Mouse (Mus musculus): ENCODE measurements around the gene Ppp6r1. TPM values are rescaled to one million over a fixed set of nuclear protein-coding genes. Genes with fewer than 3 reads are reported as not detected.

Ppp6r1 gene
- total RNA-seq, 2 experiments from 2014 or later, result 53.0 to 58.1 TPM

DNA sequence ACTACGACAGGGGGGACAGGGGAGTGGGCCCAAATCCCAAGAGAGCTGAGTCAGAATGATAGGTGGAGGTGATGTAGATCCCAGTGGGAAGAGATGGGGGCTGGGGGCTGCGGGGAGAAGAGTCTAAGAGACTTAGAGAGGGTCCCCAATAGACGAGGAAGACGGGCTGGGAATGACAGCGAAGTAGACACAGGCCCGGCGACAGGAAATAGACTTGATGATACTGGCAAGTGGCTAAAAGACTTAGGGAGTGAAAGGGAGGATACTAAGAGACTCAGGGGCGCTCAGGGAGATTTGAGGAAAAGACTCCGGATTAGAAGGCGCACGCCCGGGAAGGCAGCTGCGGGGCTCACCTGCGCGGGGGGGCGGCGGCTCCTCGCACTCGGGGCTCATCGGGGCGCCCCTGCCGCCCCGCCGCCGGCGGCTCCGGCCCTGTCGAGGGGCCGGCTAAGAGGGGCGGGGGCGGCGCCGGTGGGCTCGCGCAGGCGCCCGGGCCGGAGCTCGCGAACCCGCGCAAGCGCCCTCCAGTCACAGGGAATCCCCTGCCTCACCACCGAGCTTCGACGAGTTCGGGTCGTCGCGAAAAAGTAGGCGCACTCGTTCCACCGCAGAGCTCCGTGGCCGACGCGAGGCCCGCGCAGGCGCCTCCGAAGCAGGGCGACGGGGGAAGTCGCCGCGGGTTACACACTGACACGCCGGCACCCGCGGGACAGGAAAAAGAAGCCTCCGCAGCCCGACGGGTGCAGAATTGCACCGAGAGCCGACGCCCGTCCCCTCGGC, 501 bp downstream of the Ppp6r1 start:
- DNase-seq, result no peak

DNA sequence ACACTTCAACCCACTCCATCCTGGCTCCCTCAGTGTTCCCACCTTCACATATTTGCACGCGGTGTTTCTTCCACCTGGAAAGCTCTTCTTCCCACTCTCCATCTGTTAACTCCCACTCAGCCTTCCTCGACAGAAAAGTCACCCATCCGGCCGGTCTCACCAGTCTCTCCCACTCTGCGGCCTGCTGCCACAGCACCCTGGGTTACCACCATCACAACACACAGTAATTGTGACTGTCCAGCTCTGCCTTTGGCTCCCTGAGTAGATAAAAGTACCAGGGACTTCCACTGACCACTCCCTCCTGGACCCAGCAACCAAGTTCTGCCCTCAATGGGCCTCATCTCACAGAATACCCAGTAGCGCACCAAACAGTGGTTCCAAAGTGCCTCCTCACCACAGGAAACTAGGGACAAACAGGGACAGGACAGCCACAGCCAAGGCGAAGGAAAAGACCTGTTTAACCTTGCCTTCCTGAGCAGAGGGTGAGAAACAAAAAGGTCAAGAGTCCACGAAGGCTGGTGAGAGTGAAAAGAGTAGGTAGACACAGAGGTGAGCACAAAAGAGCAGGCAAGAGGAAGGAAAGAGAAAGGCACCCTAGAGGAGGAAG, 1.2 kb downstream of the Ppp6r1 start:
- no peak for DNase-seq

DNA sequence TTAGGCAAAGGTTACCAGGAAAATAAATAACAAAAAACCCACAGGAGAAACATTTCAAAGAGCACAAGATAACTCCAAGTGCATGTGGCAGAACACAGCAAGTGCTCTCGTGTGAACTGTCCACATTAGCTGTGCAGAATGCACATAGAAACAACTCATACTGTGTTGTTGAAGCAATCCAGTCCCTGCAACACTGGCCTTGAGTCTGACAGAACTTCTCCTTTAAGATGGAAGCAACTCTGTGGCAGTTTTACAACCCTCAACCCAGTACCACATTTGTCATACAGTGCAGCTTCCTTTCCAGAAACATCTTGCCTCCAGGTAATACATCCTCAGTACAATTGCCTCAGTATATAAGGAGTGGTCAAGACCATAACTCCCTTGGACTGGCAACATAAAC, 2.0 kb downstream of the Ppp6r1 start:
- DNase-seq, result no peak

DNA sequence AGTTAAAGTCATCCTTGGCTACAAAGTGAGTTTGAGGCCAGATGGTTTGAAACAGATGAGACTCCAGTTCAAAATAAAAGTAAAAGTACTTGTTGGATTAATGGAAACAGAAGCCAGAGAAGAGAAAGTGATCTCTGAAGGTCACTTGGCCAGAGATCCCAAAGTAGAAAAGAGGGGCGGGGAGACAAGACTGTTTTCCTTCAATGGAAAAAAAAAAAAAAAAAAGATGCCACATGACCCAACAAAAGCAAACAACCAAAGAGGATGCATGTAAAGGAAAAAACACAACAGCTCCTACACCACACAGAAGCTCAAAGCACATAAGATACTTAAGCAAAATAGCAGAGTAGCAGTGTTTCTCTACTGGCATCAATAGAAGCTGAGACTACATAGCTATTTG, 2.9 kb downstream of the Ppp6r1 start:
- no peak for DNase-seq

DNA sequence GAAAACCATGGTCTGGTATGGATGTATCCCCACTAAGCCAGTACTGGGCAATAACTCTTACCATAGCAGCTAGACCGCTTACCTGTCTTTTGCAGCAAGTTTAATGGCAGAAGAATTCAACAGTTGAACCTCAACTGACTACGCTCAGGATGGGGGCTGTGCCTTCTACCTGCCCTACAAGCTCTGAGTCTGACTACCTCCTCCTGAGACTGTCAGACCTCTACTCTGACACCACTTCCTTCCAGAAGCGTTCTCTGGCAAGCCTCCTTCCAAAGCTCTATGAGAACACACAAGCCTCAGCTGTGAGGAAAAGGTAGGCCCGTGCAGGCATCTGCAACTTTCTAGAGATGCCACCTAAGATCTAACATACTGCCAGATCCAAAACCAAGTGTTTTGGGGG, 3.4 kb downstream of the Ppp6r1 start:
- no peak for DNase-seq

DNA sequence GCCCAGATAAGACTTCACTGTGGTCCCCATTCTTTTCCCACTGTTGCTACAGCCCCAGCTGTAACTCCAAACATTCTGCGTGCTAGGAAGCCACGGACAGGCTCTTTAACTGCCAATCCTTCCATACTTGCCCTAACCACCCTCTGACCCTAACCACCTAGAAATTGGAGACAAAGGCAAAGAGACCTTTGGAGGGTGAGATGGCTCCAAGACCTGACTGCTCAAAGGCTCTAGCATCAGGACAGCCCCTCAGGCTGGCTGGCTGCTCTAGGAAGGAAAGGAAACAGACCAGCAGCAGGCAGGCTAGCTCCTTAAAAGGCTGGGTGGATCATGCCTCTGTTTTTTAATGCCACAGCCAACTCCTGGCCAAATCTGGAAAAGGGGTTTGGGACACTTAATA, 4.6 kb downstream of the Ppp6r1 start:
- DNase-seq, result no peak

DNA sequence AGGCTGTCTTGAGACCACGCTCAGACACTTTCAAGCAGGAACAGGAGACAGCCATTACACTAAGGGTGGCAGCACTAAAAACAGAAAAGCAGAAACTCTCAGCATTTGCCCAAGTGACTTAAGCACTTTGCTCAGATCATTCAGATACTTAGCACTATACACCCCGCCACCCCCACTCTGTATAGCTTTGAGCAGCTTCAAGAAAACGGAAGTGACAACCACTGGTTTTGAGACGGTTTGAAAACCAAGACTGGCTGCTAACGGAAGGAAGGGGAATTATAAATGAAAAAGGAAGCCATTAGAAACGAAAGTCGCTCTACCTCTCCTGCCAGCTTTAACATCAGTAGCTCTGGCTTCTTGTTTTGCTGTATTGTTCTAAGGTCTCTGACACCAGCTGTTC, 5.0 kb downstream of the Ppp6r1 start:
- no peak for DNase-seq

DNA sequence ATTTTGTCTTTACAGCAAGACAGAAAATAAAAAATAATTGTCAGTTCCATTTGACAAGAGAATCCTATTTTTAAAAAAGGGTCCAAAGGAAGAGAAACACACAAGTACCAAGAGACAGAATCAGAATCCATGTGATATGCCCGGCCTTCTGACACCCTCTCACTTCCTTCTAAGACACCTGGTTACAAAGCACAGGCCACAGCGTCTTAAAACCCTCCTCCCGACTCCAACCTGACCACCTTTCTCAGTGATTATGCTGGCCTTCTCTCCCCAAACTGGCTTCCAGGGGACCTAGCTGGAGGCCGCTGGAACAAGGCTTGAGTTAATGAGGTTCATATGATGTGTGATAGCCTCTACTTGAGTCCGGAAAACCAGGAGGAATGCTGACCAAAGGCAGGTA, 5.5 kb downstream of the Ppp6r1 start:
- no peak for DNase-seq

DNA sequence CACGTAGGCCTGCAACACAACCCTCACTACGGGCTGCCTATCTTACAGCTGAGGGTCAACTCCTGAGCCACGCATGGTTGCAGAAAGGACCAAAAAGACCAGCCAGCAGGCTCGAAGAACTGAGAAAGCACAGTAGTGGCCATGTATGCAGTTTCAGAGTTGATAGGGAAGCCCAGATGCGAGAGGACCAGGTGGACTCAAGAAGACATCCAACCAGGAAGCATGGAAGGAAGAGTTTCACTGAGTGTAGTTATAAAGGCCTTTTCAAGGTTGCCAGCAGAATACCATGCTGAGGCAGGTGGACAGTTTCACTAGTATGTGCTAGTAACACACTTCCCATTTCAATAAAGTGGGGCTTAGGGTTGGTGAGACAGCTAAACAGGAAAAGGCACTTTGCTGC, 6.1 kb downstream of the Ppp6r1 start:
- no peak for DNase-seq

DNA sequence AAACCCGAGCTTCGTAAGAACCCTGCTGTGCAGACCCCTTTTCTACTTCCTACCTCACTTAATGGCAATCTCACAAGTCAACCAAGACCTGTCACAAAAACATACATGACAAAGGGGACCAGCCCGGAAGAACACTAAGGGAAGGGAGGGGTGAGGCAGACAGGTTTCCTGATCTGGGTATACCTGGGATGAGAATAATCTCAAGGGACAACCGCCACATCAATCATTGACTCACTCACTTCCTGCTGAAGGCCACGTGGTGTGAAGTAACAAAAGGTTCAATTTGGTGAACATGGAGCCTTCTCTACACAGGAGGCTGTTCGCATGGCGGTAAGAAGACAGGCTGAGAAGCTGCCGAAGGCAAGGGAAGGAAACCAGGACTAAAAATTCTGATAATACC, 7.2 kb downstream of the Ppp6r1 start:
- DNase-seq, result no peak

DNA sequence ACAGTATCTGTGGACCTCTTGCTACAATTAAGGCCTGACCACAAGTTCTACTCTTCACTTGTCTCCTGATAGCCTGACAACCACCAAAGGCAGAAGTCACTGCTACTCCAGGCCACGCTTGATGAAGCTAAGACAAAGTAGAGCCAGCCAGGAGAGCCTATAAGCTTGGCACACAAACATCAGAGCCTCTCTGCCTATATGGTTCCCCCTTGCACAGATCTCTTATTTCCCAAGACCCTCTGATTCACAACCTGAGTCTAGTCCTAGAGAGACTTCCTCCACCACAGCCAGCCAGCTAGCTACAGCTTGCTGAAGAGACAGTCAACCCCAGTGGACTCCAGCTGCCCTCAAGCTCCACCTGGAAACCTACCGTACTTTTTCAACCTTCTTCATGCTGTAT, 10.8 kb downstream of the Ppp6r1 start:
- DNase-seq, result no peak

DNA sequence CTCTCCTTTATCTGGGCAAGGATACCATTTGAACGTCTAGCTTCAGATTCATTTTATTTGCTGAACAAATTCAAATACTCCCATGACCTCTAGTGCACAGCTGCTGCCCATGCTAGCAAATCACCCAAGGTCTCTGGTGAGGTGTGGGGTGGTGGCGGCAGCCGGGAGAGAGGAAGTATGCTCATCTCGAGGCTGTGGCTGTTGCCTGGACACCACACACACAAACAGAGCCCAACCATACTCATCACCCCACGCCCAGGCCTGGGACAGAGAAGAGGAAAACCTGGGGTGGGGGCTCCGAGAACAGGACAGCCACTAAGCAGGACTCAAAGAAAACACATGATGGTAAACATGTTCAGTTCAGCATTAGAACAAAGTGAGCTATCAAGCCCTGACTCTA, 11.5 kb downstream of the Ppp6r1 start:
- DNase-seq, result no peak

DNA sequence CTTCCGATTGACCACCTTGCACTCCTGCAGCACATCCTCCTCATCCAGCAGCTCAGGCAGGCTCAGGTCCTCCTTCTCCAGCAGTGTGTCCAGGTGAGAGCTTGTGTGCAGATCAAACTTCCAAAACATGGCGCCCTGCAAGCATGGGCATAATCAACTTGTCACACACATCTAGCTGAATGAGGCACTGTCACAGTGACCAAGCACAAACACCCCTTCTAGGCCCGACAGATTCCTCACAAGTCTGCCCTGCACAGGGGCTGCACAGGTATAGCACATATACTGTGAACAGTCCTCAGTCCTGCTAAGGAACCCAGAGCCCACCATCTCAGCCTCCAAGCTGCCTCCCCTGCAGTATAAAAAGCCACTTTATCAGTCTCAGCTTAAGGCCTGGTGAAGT, 12.0 kb downstream of the Ppp6r1 start:
- no peak for DNase-seq

DNA sequence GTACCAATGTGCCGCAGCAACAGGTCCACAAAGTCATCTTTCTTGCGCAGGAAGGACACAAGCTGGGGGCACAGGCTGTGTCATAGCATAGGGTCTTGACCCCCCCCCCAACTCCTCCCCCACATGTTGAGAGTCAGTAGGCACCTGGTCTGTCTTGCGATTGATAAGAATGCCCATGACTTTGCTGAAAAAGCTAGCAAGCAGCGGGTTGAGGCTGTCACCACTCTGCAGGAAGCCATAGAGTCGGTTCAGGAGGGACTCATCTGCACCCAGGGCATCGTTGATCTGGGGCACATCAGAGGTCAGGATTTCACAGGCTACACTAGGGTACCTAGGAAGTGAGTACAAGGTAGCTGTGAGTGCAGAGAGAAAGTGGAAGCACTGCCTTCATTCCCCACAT, 15.6 kb downstream of the Ppp6r1 start:
- DNase-seq, result no peak

DNA sequence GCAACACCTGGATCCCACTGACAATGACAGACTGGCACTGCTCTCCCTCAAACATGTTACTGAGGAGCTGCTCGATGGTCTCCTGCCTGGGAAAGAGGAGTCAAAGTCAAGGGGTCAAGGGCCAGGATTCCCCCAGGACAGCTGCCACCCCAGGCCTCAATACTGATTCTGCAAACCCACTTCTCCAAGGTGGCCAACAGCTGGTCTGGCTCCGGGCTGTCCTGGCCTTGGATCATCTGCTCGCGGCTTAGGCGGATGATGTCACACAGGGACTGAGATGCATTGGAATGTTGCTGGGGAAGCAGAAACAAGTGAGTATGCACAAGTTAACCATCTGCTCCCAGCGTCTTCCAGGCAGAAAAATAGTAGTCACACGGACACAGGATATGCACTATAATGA, 16.9 kb downstream of the Ppp6r1 start:
- no peak for DNase-seq

DNA sequence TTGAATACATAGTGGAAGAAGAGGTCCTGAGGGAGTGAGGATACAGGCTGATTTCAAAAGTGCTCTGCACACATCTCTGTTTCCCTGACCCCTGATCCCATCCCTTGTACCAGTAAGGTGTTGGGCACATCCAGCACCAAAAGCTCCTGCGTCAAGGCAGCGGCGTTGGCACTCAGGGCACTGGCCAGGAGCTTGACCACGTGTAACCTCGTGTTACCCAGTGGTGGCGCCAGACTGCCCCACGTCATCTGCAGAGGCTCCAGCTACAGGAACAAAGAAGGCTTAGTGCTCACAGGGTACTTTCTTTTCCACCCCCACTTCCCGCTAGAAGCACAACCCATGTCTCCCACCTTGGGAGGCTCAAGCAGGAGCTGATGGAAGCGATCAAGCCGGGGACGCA, 17.7 kb downstream of the Ppp6r1 start:
- no peak for DNase-seq

DNA sequence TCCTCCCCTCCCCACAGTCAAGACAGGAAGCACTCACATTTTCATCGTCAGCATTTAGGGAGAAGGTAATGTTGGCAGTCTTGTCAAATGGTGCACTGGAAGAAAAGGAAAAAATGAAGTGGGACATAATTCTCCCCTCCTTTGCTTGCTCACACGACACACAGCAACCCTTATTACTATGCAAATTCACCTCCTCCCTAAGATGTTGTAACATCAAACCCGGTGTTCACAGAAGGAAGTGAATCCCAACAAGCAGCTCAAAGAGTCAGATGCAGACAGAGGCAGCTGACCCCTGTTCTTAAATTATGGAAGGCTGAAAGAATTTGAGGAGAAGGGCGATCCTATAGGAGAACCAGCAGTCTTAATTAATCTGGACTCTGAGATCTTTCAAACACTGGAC, 22.6 kb downstream of the Ppp6r1 start:
- no peak for DNase-seq

DNA sequence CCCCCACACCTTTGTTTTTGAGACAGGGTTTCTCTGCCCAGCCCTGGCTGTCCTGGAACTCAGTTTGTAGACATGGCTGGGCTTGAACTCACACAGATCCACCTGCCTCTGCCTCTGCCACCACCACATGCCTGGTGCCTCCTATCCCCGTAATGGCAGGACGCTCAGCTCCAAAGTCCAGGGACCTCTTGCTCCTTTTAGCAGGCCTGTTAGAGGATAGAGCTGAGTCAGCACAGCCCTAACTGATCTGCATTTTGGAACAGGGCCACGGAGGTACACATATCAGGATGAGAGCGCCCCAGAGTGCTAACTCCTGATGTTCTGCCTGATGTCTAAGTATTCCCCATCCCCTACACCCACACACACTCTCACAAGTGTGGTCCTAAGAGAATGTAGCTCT, 27.8 kb downstream of the Ppp6r1 start, which contains the start of gene Tmem86b:
Tmem86b (minus strand) TSS at position 392 of the 400 bp plus-strand sequence.
- DNase-seq, result no peak

DNA sequence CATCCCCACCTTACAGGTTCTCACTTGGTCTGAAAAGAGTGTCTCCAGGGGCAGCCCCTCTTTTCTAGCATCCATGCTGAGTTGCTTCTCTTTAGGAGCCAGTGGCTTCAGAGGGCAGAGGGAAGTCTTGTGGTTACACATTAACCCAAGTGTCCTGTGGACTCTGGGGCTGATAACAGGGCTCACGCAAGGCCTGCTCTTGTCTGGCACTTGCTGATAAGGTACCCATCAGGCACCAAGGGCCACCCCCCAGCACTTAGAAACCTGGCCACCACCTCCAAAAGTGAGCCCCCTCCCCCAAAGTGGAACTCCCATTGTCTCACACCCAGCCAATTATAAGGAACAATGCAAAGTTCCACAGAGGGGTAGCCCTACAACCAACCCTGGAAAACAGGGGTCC, 28.6 kb downstream of the Ppp6r1 start:
- no peak for DNase-seq

DNA sequence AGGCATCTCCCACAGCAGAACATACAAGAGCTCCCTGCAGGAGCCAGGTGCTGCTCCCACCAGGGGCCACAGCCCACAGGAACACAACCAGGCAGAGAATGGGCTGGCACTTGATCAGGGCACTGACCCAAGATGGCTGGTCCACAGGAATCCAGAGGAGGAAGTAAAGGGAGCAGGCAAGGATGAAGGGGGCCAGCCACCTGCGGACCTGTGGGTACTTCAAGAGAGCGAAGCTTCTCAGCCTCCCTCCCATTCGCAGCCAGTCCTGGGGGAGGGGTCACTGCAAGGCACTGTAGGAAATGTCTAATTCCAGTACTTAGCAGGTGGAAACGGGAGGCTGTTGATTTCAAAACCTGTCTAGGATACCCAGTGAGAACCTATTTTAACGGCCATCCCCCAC, 29.2 kb downstream of the Ppp6r1 start:
- DNase-seq, result no peak

DNA sequence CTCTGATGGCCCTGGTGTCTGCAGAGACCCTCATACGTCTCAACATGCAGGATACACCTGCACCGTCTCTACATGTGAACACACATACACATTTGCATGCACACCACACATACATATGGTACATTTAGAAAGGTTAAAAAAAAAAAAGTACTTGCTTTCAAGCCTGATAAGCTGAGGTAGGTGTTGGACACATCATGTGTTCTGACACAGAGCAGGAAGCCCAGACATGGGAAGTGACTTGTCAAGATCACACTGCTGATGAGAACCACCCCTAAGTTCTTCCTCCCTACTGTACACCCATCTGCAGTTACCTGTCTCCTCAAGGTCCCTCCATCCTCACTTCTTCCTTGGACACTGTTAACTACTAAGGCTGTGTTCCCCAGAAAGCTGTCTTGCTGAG, 32.9 kb downstream of the Ppp6r1 start:
- DNase-seq, result no peak

DNA sequence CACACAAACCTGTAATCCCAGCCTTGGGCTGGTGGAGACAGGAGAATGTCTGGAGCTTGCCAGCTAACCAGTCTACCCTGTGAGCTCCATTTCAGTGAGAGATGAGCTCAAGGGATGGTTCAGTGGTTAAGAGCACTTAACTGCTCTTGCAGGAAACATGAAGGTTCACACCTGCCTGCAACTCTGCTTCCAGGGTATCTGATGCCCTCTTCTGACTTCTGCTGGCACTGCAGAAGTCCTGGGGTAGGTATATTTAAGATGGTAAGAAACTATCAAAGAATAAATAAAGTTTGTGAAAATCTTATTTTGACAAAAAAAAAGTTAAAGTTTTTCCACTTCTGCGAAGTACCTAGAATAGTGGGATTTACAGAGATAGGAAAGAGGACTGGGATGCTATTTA, 34.5 kb downstream of the Ppp6r1 start:
- no peak for DNase-seq

DNA sequence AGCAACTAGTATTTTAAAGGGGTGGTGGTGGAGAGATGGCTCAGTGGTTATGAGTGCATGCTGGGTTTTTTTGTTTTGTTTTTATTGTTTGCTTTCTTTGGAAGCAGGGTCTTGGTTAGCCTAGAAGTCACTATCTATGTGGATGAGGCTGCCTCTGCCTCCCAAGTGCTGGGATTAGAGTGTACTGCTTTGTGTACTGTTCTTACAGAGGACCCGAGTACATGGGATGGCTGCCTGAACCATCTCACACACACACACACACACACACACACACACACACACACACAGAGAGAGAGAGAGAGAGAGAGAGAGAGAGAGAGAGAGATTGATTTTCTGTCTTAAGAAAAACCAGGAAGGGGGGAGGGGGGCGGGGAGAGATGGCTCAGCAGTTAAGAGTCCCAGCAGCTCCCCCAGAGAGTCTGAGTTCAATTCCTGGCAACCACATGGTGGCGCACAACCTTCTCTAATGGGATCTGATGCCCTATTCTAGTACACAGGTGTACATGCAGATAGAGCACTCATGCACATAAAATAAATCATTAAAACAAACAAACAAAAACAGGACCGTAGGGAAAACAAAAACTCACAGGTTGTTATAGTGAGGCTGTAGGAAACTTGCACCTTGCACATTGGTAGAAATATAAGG, 35.2 kb downstream of the Ppp6r1 start:
- no peak for DNase-seq

DNA sequence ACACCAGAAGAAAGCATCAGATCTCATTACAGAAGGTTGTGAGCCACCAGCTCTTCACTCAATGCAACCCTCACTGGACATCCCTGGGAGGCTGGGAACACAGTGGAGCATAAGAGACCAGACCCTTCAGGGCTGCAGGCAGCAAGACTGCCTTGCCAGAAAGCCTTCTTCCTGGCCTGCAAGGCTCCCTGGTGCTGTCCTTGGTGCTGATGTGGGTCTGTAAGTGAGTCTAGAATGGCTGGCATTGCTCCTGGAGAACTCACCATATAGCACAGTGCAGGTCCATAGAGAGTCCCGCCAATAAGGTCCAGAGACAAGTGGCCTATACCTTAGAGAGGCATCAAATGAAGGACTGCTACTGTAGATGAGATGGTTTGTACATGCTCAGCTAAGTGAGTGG, 38.8 kb downstream of the Ppp6r1 start:
- peak; percentile 36 for DNase-seq
